Mouse (Mus musculus): Measurements from ENCODE around the gene Pik3r5.
A peak's percentile ranks its signal among the peaks of the same experiment; 100 is the strongest.

The Pik3r5 gene

DNA sequence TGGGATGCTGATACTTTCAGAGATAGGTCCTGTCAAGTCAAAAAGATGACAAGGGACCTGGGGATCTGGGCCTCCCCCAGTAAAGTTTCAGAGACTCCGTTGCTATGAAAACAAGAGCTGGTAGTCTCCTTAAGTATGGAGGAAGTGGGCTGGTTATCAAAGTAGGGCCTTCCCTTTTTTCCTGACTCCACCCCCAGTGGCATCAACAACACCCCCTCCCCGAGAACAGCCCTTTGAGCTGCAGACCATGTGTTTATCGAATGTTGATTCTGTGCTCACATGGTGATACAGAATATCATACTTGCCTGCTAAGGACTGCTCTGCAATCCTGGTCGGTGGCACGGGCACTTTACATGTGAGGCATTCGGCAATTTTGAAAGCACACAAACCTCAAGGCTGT, 51.3 kb downstream of the Pik3r5 start:
- DNase-seq (ENCODE audit: extremely low spot score, low spot score): no peak

DNA sequence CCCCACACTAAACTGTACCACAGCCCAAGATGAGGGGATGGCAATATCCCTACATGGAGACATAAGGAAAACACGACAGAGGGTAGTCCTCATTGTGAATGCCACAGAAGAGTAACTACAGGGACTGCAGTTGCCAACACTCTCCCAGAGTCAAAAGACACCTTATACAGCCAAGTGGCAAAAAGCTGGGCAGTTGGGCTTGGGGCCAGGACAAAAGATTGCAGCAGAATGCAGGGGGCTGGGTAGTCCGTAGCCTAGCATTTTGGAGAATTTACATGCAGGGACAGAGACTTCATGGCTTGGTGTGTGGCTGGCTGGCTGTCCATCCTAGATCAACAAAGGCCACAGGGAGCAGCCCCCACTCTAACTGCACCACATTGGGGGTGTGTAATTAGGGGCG, 52.5 kb downstream of the Pik3r5 start:
- no peak for DNase-seq (ENCODE audit: extremely low spot score, low spot score)

DNA sequence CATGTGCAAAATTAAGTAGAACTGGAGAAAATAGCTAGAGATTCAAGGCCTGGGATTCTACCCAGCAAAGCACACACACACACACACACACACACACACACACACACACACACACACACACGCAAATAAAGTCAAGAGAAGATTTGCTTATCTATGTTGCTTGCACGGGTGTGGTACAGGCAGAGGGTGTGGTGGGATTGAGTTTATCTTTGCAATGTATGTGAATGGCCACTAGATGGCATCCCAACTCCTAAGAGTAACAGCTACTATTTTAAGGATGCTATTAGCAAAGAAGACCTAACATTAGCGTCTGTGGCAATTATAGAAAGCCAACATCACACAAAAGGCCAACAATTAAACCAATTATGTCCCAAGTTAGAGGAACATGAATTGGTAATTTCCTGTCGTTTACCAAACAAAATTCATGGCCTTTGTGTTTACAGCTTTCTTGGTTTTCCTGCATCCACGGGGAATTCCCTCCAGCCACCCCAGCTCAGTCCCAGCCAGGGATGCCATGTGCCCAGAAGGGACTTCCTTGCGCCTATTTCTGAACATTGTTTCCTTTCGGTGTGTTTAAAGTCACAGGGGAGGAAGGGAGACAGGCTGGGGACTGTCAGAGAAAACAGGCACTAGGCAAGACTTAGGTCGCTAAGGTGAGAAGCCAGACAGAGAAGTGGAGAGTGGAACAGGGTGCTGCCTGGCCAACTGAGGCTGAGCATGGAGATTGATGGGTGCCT, 53.5 kb downstream of the Pik3r5 start:
- peak; percentile 30 for DNase-seq (ENCODE audit: extremely low spot score, low spot score)

DNA sequence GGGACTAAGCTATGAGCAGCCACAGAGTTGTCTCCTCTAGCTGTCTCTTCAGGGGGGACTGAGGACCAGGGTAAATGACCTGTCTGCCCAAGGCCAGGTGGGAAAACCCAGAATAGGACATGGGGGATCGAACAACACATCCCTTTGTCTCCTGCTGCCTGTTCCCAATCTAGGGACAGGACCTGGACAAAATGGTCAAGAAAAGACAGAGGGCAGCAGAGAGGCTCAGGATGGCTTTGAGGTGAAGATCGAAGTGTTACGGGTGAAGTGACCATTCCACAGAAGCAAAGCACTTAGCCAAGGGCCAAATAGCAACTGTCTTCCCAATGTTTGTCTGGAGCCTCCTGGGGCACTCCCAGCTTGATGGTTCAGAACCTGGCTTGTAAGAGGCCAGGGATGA, 54.2 kb downstream of the Pik3r5 start:
- no peak for DNase-seq (ENCODE audit: extremely low spot score, low spot score)

DNA sequence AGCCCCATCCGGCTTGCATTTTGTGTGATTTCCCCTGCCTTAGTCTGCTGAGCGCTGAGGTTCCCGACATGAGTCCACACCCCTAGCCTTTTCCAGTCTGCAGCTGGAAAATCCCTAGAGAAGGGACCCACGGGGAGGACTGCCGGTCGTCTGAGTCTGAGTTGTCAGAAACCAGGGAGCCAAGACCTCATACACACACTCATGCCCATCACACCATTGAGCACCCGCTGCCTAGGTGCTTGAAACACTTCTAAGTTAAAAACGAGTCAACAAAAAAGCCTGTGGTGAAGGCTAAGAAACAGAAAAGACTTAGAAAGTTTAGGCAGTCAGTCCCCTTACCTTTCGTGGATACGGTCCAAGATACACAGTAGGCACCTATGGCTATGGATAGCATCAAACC, 55.8 kb downstream of the Pik3r5 start:
- no peak for DNase-seq (ENCODE audit: extremely low spot score, low spot score)

DNA sequence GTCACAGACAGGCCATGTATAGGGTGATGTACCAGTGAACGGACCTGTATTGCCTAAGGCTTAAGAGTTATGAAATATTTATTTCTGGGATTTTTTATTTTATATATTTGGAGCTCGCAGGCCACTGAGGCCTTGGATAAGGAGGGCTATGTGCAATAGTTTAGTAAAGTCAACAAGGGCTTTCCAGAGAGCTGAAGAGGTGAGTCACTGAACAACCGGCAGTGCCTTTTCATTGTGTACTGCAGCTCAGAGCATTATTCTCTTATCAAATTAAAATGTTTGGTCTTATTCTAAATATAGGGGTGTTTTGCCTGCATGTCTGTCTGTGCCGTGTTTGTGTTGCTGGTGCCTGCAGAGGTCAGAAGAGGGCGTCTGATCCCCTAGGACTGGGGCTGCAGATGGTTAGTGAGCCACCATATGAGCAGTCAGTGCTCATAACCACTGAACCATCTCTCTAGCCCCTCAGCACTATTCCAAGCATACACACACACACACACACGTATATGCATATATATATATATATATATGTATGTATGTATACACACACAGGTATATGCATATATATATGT, 56.4 kb downstream of the Pik3r5 start:
- DNase-seq (ENCODE audit: extremely low spot score, low spot score): no peak

DNA sequence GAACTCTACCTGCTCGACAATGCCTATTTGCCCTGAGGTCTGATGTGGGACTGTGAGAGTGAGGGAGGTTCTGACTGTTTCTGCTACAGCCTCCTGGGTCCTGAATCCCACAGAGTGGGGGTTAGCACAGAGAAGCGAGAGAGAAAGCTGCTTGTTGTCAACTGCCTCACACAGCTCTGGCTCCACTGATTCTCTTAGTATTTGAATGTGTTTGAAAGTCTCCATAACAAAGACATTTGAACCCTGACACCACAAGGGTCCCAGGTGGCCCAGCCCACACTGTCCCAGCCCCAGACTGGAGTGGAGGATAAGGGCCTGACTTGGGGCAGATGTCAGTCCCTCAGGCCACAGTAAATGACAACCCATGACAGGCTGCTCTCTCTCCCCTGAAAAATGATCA, 57.3 kb downstream of the Pik3r5 start:
- DNase-seq (ENCODE audit: extremely low spot score, low spot score): no peak

DNA sequence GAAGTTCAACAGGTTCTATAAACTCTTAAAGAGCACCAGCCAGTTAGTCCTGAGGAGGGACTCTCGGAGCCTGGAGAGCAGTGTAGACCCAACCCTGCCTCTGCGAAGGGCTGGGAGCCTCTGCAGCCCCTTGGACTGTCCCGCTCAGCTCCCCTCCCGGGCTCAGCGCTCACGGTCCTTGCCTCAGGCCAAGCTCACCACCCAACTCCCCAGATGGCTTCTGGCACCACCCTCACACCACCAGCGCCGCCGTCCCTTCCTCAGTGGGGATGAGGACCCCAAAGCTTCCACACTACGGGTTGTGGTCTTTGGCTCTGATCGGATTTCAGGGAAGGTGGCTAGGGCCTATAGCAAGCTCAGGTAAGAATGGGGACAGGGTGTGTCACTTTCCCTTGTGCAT, 60.7 kb downstream of the Pik3r5 start:
- DNase-seq (ENCODE audit: extremely low spot score, low spot score): no peak

DNA sequence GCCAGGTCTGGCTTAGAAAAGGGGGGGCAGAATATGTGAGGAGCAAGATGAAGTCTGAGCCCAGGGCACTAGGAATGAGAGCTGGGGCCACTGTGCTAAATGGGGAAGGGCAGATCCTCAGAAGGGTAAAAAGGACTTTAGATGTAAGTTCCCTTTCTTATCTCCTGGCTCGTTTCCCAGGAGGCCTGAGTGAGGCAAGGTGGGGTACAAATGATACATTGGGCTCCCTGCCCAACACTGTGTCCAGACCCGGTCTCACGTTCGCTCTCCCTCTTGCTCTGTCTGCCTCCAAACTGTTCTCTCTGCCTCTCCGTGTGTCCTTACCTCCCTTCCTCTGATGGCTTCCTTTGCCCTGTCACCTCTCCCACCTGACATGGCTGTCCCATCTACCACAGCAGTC, 61.8 kb downstream of the Pik3r5 start:
- no peak for DNase-seq (ENCODE audit: extremely low spot score, low spot score)

DNA sequence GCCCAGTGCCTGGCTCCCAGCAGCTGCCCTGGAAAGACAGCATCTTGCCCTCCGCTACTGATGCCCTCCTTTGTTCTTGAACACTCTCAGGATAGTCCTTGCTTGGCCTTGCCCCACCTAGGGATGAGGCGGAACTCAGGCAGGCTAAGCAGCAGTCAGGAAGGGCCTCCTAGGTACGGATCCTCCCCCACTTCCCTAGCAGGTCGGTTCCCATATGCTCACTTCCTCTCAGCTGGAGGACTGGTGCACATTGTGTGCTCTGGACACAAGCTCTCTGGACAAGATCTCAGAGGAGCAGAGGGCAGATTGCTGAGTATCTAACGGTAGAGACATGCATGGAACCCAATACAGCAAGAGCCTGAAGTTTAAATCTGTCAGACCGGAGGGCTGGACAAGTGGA, 65.2 kb downstream of the Pik3r5 start:
- DNase-seq (ENCODE audit: extremely low spot score, low spot score): no peak

DNA sequence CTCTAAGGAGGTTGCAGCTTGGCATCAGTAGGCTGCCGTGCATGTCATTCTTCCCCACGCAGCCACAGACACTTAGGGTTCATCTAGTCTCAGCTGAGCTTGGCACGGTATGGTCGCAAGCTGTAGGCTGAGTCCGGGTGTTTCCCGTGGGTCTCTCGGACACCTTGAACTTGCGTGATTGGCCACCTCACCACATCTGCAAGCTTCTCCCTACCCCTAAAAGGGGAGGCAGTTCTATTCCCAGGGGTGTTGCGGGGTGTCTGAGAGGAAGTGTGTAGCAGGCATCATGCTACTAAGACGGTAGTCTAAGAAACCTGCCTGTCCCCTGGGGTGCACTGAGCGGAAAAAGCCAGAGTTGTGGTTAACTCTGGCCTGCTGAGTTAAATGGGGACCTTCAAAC, 66.6 kb downstream of the Pik3r5 start:
- DNase-seq (ENCODE audit: extremely low spot score, low spot score): no peak

DNA sequence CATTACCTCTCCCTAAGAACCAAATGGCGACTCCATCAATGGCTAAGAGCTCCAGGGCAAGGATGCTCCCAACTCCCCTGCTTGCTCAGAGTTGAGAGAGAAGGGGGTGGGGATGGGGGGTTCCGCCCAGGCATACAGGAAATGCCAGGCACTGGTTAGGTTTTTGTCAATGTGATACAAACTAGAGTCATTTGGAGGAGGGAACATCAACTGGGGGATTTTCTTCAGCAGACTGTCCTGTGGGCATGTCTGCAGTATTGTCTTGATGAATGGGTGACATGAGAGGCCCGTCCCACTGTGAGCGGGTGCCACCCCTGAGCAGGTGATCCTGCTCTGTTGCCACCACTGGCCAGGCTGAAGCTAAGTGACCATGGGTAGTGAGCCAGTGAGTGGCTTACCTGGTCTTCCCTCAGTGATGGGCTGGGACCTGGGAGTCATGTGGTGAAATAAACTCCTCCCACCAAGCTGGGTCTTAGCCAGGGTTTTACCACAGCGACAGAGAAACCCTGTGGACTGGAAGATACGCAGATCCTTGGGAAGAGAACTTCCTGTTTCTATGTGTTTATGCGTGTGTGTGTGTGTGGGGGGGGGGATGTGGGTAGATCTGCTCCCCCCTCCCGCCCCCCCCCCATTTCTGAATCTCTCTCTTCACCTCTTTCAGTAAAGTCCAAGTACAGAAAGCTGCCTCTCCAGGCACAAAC, 67.2 kb downstream of the Pik3r5 start:
- no peak for DNase-seq (ENCODE audit: extremely low spot score, low spot score)

DNA sequence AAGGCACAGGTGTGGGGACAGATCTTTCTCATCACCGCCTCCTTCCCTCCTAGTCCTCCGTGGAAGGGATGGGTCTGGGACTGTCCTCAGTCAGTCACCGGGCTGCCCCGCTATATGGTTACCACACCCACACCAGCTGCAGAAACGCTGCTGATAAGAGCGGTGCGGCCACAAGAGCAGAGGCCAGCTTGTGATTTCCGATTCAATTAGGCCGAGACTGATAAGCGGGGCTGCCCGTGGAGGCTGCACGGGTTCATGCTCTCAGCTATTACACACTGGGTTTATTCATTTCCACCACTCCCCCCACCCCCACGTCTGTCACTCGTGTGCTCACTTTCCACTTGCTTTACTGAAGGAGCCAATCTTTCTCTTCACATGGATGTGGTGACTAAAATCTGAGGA, 69.0 kb downstream of the Pik3r5 start:
- DNase-seq (ENCODE audit: extremely low spot score, low spot score): no peak

DNA sequence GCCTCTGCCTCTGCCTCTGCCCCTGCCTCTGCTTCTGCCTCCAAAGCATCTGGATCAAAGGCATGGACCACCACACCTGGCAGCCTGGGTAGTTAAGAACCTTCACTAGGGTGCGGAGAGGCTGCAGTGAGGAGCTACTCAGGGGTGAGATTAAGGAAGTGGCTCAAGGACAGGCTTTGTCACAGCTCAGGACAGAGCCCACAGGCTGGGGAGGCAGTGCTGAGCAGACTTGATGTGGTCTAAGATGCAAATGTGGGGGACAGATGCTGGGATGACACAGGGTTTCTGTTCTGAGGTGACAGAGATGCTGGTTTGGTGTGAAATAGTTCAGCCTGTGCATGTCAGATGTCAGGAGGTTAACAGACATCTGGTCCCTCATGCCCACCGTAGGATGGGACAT, 70.5 kb downstream of the Pik3r5 start:
- DNase-seq (ENCODE audit: extremely low spot score, low spot score): no peak

DNA sequence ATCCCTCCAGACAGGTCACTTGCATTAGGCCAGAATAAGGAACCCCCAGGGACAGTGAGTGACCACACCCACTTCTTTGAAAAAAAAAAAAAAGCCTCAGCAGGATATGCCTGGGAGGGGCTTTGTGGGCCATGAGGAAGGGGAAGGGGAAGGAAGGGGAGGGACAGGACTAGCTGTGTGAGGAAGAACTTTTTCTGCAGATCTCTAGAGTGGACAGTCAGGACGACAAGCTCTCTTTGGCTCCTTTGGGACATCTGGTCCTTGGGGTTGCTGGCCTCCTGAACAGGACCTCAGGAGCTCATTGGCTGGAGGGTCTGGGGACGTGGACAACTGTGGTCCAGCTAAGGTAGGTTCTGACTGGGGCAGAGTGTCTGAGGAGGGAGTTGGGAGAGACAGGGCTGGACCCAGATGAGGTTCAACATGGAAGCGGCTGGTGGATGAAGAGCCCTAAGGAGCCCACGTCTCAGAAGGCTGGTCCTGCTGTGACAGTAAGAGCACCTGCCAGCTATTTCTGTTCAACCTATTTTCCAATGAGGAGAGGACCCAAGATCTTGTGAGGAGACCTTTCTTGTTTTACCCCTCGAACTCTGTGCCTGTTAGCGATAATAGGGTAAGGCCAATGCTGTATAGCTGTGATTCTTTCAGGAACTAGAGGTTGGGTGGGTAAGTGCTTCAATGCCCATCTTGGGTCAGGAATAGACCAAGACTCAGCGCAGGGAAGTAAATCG, 71.1 kb downstream of the Pik3r5 start, which contains the start of gene Pik3r6:
TSS of gene Pik3r6 (plus strand) at position 118 of the 728 bp plus-strand sequence.
- no peak for DNase-seq (ENCODE audit: extremely low spot score, low spot score)

DNA sequence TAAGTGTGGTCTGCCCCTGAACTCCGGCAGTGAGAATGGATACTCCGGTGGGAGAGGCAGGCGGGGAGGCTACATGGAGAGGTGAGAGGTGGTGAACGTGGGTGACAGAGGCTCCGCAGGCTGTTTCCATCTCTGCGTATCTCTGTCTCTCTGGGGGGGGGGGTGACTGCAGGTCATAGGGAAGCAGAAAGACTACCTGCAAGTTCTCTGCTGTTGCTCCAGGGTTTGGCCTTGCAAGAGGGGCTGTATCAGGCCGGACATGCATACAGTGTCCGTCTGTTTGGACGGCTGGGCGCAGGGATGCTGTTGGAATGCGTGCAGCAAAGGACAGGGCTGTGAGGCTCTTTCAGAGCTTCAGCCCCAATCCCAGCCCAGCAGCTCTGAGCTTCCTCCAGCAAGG, 73.0 kb downstream of the Pik3r5 start:
- no peak for DNase-seq (ENCODE audit: extremely low spot score, low spot score)

DNA sequence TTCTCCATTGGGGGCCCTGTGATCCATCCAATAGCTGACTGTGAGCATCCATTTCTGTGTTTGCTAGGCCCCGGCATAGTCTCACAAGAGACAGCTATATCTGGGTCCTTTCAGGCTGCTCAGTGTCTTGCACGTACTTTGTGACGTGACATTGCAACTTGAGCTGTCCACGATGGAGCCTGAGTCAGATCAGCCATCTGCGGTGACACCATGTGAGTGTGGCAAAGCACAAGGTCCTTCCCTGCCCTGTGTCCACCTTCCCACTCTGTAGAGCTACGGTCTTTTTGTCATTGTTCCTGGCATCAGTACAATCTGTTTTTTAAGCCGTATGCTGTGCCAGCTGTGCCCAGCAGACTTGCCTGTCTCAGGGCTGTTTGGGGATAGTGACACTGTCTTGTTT, 75.3 kb downstream of the Pik3r5 start:
- DNase-seq (ENCODE audit: extremely low spot score, low spot score): no peak

DNA sequence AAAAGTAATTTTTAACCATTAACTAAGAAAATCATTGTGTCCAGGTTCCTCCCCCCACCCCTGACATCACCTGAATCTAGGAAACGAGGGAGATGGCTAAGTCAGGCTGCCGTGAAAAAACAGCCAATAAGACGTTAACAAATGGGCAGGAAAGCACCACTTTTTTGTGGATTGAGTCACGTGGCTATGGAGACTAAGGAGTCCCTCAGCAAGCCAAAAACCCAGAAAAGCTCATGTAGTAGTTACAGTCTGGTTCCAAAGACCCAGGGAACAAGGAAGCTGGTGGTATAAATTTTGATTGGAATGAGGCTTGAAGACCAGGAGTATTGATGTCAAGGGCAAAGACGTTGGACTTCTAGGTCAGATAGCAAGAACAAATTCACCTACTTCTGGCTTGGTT, 76.7 kb downstream of the Pik3r5 start:
- no peak for DNase-seq (ENCODE audit: extremely low spot score, low spot score)

DNA sequence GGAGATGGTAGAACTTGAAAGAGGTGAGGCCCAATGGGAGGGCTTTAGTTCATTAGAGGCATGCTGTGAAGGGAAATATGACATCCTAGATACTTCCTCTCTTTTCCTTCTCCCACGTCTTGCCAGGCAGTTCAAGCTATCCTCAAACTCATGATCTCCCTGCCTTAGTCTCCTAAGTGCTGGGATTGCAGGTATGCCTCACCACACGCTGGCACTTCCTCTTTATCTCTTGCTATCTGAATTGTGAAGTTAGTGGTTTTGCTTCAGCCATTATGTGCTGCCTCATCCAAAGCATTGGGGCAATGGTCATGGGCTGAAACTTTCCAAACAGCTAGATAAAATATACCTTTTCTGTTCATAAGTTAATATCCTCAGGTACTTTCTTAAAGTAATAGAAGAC, 77.3 kb downstream of the Pik3r5 start:
- no peak for DNase-seq (ENCODE audit: extremely low spot score, low spot score)

DNA sequence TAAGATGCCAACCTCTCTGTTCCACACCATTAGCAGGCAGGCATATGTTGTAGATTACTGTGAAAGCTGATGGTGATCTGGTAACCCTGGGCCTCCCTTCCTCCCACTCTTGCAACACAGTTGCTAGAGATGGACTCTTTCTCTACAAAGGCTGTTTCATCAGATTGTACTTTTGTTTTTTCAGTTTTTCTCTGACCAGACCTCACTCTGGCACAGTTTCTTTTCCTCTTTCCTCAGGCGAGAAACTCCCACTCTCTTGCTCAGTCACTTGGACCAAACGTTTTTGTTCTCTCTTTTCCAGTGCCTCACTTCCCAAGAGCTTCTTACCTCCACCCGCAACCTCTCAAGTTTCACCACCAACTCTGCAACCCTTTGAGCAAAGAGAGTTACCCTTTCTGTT, 82.0 kb downstream of the Pik3r5 start:
- DNase-seq (ENCODE audit: extremely low spot score, low spot score): no peak

DNA sequence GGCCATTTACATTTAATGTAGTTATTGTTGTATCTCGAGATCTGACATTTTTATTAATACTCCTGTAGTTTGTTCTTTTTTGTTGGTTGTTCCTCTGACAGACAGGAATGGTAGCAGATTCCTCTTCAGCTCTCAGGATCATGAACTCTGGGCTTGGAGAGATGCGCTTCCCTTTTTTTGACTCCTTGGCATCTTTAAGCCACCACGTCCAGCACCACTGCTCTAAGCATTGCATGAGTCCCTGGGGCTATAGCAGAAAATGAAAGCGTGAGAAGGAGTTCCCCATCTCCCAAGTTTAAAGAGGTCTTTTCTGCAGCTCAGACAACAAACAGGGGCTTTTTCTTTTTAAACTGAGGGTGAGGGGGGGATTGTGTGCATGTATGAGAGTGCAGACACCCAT, 87.4 kb downstream of the Pik3r5 start:
- no peak for DNase-seq (ENCODE audit: extremely low spot score, low spot score)

DNA sequence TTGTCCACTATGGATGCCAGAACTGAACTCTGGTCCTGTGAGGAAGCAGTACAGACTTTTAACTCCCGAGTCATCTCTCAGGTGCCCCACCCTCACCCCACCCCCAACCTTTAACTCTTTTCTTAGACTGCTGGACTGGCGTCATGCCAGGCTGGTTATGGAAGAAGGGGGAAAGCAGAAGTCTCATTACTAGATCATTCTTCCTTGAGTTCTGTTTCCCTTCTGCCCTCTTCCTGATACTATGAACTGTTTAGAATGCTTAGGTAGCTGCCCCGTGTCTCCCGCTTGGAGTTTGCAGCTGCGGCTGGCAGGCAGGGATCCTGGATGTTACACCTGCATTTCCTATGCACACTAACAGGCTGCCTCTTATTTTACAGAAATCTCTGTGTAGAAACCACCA, 87.9 kb downstream of the Pik3r5 start:
- no peak for DNase-seq (ENCODE audit: extremely low spot score, low spot score)
